Mouse (Mus musculus) embryonic stem cell, embryonic (primary cell): ENCODE measurements around the gene Rapgef1.

ENCODE experiments used
- CTCF ChIA-PET, 4 experiments: fragments of 300-600 bp in 2 of 4; fragments of 350-600 bp in 2 of 4; sonication (Branson Sonifier 250); formaldehyde crosslinking; loops; one replicate each; lab custom pipeline; 2022; ENCODE audit warnings: inconsistent platforms in 2 of 4; lab: Charles Lee
- POLR2A ChIA-PET, 4 experiments: fragments of 300-600 bp in 2 of 4; fragments of 350-600 bp in 2 of 4; sonication (Branson Sonifier 250); formaldehyde crosslinking; loops; one replicate each; lab custom pipeline; 2022; ENCODE audit warnings: antibody characterized with exemption in 4 of 4, inconsistent platforms in 1 of 4; lab: Charles Lee

Gene Rapgef1

GRCm38 (mm10) chr2:29618926-29619483 lies 515 bp upstream of the Rapgef1 start:
- POLR2A ChIA-PET = interaction anchor here in 3 of 4 experiments (0.5 to 3.6 kb wide), 44 partner anchors 10 to 665 kb away, joined by 3 to 35 read pairs (median 4); no protein-coding TSS in a partner anchor
- CTCF ChIA-PET = interaction anchor here (0.5 to 2.7 kb wide), 68 partner anchors 10 to 1702 kb away, joined by 3 to 26 read pairs (median 4); no protein-coding TSS in a partner anchor

GRCm38 (mm10) chr2:29620301-29620827 lies 844 bp downstream of the Rapgef1 start:
- POLR2A ChIA-PET = interaction anchor here (0.6 to 18.2 kb wide), 13 partner anchors 9 to 88 kb away, joined by 3 to 646 read pairs (median 4); no protein-coding TSS in a partner anchor
- CTCF ChIA-PET = interaction anchor here in 1 of 4 experiments (0.8 to 1.3 kb wide), 4 partner anchors 11 to 46 kb away, joined by 3 to 5 read pairs (median 4); no protein-coding TSS in a partner anchor

GRCm38 (mm10) chr2:29621163-29621562 lies 1.6 kb downstream of the Rapgef1 start:
- CTCF ChIA-PET = interaction anchor here in 1 of 4 experiments (0.8 to 1.3 kb wide), 4 partner anchors 10 to 46 kb away, joined by 3 to 5 read pairs (median 4); no protein-coding TSS in a partner anchor
- POLR2A ChIA-PET = interaction anchor here (0.5 to 18.2 kb wide), 16 partner anchors 8 to 160 kb away, joined by 3 to 646 read pairs (median 4); no protein-coding TSS in a partner anchor

GRCm38 (mm10) chr2:29621636-29622035 lies 2.1 kb downstream of the Rapgef1 start:
- ChIA-PET POLR2A (interaction anchor here (0.8 to 18.2 kb wide), 14 partner anchors 8 to 149 kb away, joined by 3 to 646 read pairs (median 4); no protein-coding TSS in a partner anchor), CTCF (interaction anchor here in 1 of 4 experiments (2.1 kb wide), 1 partner anchor 48 kb away, joined by 9 read pairs; no protein-coding TSS in a partner anchor)

GRCm38 (mm10) chr2:29622126-29623005 lies 2.8 kb downstream of the Rapgef1 start:
- POLR2A ChIA-PET = interaction anchor here (0.7 to 18.2 kb wide), 23 partner anchors 11 to 148 kb away, joined by 3 to 646 read pairs (median 4); no protein-coding TSS in a partner anchor
- CTCF ChIA-PET = interaction anchor here in 3 of 4 experiments (0.7 to 2.1 kb wide), 5 partner anchors 26 to 69 kb away, joined by 3 to 9 read pairs (median 3); no protein-coding TSS in a partner anchor

GRCm38 (mm10) chr2:29623247-29624090 lies 3.9 kb downstream of the Rapgef1 start:
- ChIA-PET CTCF (interaction anchor here (0.6 to 2.1 kb wide), 11 partner anchors 9 to 451 kb away, joined by 3 to 9 read pairs (median 3); no protein-coding TSS in a partner anchor), POLR2A (interaction anchor here (0.7 to 18.2 kb wide), 24 partner anchors 10 to 134 kb away, joined by 3 to 646 read pairs (median 4); no protein-coding TSS in a partner anchor)

- POLR2A ChIA-PET = interaction anchor here (0.6 to 18.2 kb wide), 21 partner anchors 9 to 935 kb away, joined by 3 to 646 read pairs (median 3); no protein-coding TSS in a partner anchor
- CTCF ChIA-PET = interaction anchor here (0.7 to 1.6 kb wide), 6 partner anchors 8 to 123 kb away, joined by 3 to 6 read pairs (median 4); no protein-coding TSS in a partner anchor
Observed at GRCm38 (mm10) chr2:29624091-29624608, 4.6 kb downstream of the Rapgef1 start.

GRCm38 (mm10) chr2:29624739-29625138 lies 5.2 kb downstream of the Rapgef1 start:
- CTCF ChIA-PET = interaction anchor here in 3 of 4 experiments (0.8 to 1.5 kb wide), 4 partner anchors 11 to 45 kb away, joined by 3 to 6 read pairs (median 4); no protein-coding TSS in a partner anchor
- POLR2A ChIA-PET = interaction anchor here in 3 of 4 experiments (0.6 to 18.2 kb wide), 21 partner anchors 9 to 935 kb away, joined by 3 to 646 read pairs (median 4); no protein-coding TSS in a partner anchor

- POLR2A ChIA-PET = interaction anchor here in 3 of 4 experiments (0.6 to 18.2 kb wide), 18 partner anchors 8 to 474 kb away, joined by 3 to 646 read pairs (median 4); no protein-coding TSS in a partner anchor
- CTCF ChIA-PET = interaction anchor here in 1 of 4 experiments (1.4 kb wide), 1 partner anchor 44 kb away, joined by 6 read pairs; no protein-coding TSS in a partner anchor
Observed at GRCm38 (mm10) chr2:29625573-29626200, 6.2 kb downstream of the Rapgef1 start.

- POLR2A ChIA-PET = interaction anchor here in 3 of 4 experiments (1.3 to 18.2 kb wide), 12 partner anchors 6 to 263 kb away, joined by 3 to 646 read pairs (median 30); no protein-coding TSS in a partner anchor
- CTCF ChIA-PET = no interaction called here
Observed at GRCm38 (mm10) chr2:29627337-29627736, 7.8 kb downstream of the Rapgef1 start.

- CTCF ChIA-PET = interaction anchor here in 3 of 4 experiments (0.6 to 4.2 kb wide), 6 partner anchors 9 to 813 kb away, joined by 3 to 26 read pairs (median 4); partner anchors contain the start of gene Rapgef1 (in 2 of the 3)
- POLR2A ChIA-PET = interaction anchor here (0.6 to 18.2 kb wide), 20 partner anchors 5 to 262 kb away, joined by 3 to 646 read pairs (median 19); partner anchors contain the start of gene Rapgef1 (in 3 of the 4)
Observed at GRCm38 (mm10) chr2:29628186-29628585, 8.7 kb downstream of the Rapgef1 start.

- ChIA-PET POLR2A (interaction anchor here (0.7 to 18.2 kb wide), 36 partner anchors 4 to 506 kb away, joined by 3 to 646 read pairs (median 9); partner anchors contain the start of gene Rapgef1 (in 3 of the 4)), CTCF (interaction anchor here (0.6 to 4.2 kb wide), 9 partner anchors 10 to 347 kb away, joined by 3 to 26 read pairs (median 4); partner anchors contain the start of gene Rapgef1 (in 3 of the 4))
Observed at GRCm38 (mm10) chr2:29628763-29629181, 9.3 kb downstream of the Rapgef1 start.

- CTCF ChIA-PET = interaction anchor here (0.5 to 4.2 kb wide), 13 partner anchors 10 to 413 kb away, joined by 3 to 26 read pairs (median 4); partner anchors contain the start of gene Rapgef1 (in 3 of the 4)
- POLR2A ChIA-PET = interaction anchor here (0.7 to 18.2 kb wide), 55 partner anchors 5 to 632 kb away, joined by 3 to 646 read pairs (median 5); partner anchors contain the start of genes Rapgef1 (in 3 of the 4) and Tbc1d13 (in 1 of the 4)
Observed at GRCm38 (mm10) chr2:29629311-29629710, 9.8 kb downstream of the Rapgef1 start.

- POLR2A ChIA-PET = interaction anchor here (0.6 to 18.2 kb wide), 67 partner anchors 6 to 1018 kb away, joined by 3 to 646 read pairs (median 5); partner anchors contain the start of genes Rapgef1 (in 3 of the 4), Coq4 (in 1 of the 4), Tbc1d13 (in 1 of the 4) and Ttf1 (in 1 of the 4)
- CTCF ChIA-PET = interaction anchor here (0.5 to 4.2 kb wide), 18 partner anchors 10 to 1426 kb away, joined by 3 to 26 read pairs (median 3); partner anchors contain the start of gene Rapgef1 (in 1 of the 4)
Observed at GRCm38 (mm10) chr2:29630141-29630771, 10.7 kb downstream of the Rapgef1 start.
